Mouse (Mus musculus): ENCODE results near the gene Tyw3. TPM values are rescaled to one million over a fixed set of nuclear protein-coding genes. Genes with fewer than 3 reads are reported as not detected.

The Tyw3 gene
- polyA plus RNA-seq, 1 experiment = 2.9 TPM

- no peak for TF ChIP-seq CTCF (IDR thresholded peaks at IDR 0.05; ENCODE audit: control insufficient read depth, insufficient read depth, insufficient replicate concordance, low read depth, low read length)
- TF ChIP-seq POLR2A (IDR thresholded peaks at IDR 0.05; ENCODE audit: control insufficient read depth, low read depth, low read length) = no peak
- no peaks in the 10 kb centered on the region for H3K4me1 ChIP-seq (ENCODE audit: control insufficient read depth, insufficient read depth, low read length)
- no peaks in the 10 kb centered on the region for H3K36me3 ChIP-seq (ENCODE audit: control insufficient read depth, insufficient read depth, low read length)
Measured at GRCm38 (mm10) chr3:154546234-154546633, 50.7 kb downstream of the Tyw3 start.

GRCm38 (mm10) chr3:154540086-154540911 lies 56.6 kb downstream of the Tyw3 start:
- no peak for TF ChIP-seq POLR2A (IDR thresholded peaks at IDR 0.05; ENCODE audit: control insufficient read depth, low read depth, low read length)
- TF ChIP-seq CTCF (IDR thresholded peaks at IDR 0.05; ENCODE audit: control insufficient read depth, insufficient read depth, insufficient replicate concordance, low read depth, low read length) = no peak
- H3K27me3 ChIP-seq (ENCODE audit: control insufficient read depth, insufficient read depth, low read length) = no peaks in the 10 kb centered on the region
- H3K4me1 ChIP-seq (ENCODE audit: control insufficient read depth, insufficient read depth, low read length) = no peaks in the 10 kb centered on the region
- no peak overlapping the region for H3K4me3 ChIP-seq (ENCODE audit: control insufficient read depth, low read depth, low read length)
- no peak overlapping the region for H3K27ac ChIP-seq (ENCODE audit: control insufficient read depth, insufficient read depth, low read depth, low read length)
- no peaks in the 10 kb centered on the region for H3K36me3 ChIP-seq (ENCODE audit: control insufficient read depth, insufficient read depth, low read length)

More at GRCm38 (mm10) chr3:154546234-154546633, 50.7 kb downstream of the Tyw3 start:
- Histone ChIP-seq H3K27ac (ENCODE audit: control insufficient read depth, insufficient read depth, low read depth, low read length) (no peak overlapping the region), H3K27me3 (ENCODE audit: control insufficient read depth, insufficient read depth, low read length) (no peaks in the 10 kb centered on the region), H3K4me3 (ENCODE audit: control insufficient read depth, low read depth, low read length) (no peak overlapping the region)

- Histone ChIP-seq H3K27ac (ENCODE audit: control insufficient read depth, insufficient read depth, low read depth, low read length) (no peak overlapping the region), H3K36me3 (ENCODE audit: control insufficient read depth, insufficient read depth, low read length) (no peaks in the 10 kb centered on the region), H3K4me1 (ENCODE audit: control insufficient read depth, insufficient read depth, low read length) (no peaks in the 10 kb centered on the region), H3K4me3 (ENCODE audit: control insufficient read depth, low read depth, low read length) (no peak overlapping the region), H3K27me3 (ENCODE audit: control insufficient read depth, insufficient read depth, low read length) (no peaks in the 10 kb centered on the region)
- TF ChIP-seq POLR2A (IDR thresholded peaks at IDR 0.05; ENCODE audit: control insufficient read depth, low read depth, low read length) (no peak), CTCF (IDR thresholded peaks at IDR 0.05; ENCODE audit: control insufficient read depth, insufficient read depth, insufficient replicate concordance, low read depth, low read length) (no peak)
Measured at GRCm38 (mm10) chr3:154536134-154536533, 60.8 kb downstream of the Tyw3 start.

GRCm38 (mm10) chr3:154533246-154533645 lies 63.7 kb downstream of the Tyw3 start:
- no peak overlapping the region for H3K4me3 ChIP-seq (ENCODE audit: control insufficient read depth, low read depth, low read length)
- H3K36me3 ChIP-seq (ENCODE audit: control insufficient read depth, insufficient read depth, low read length) = no peaks in the 10 kb centered on the region

GRCm38 (mm10) chr3:154528973-154529372 lies 67.9 kb downstream of the Tyw3 start:
- Histone ChIP-seq H3K27me3 (ENCODE audit: control insufficient read depth, insufficient read depth, low read length) (no peaks in the 10 kb centered on the region), H3K4me1 (ENCODE audit: control insufficient read depth, insufficient read depth, low read length) (no peaks in the 10 kb centered on the region), H3K36me3 (ENCODE audit: control insufficient read depth, insufficient read depth, low read length) (no peaks in the 10 kb centered on the region), H3K4me3 (ENCODE audit: control insufficient read depth, low read depth, low read length) (no peak overlapping the region), H3K27ac (ENCODE audit: control insufficient read depth, insufficient read depth, low read depth, low read length) (no peak overlapping the region)
- no peak for TF ChIP-seq CTCF (IDR thresholded peaks at IDR 0.05; ENCODE audit: control insufficient read depth, insufficient read depth, insufficient replicate concordance, low read depth, low read length)

More at GRCm38 (mm10) chr3:154533246-154533645, 63.7 kb downstream of the Tyw3 start:
- H3K27ac ChIP-seq (ENCODE audit: control insufficient read depth, insufficient read depth, low read depth, low read length) = no peak overlapping the region
- H3K27me3 ChIP-seq (ENCODE audit: control insufficient read depth, insufficient read depth, low read length) = no peaks in the 10 kb centered on the region
- H3K4me1 ChIP-seq (ENCODE audit: control insufficient read depth, insufficient read depth, low read length) = no peaks in the 10 kb centered on the region
- TF ChIP-seq POLR2A (IDR thresholded peaks at IDR 0.05; ENCODE audit: control insufficient read depth, low read depth, low read length) = no peak
- no peak for TF ChIP-seq CTCF (IDR thresholded peaks at IDR 0.05; ENCODE audit: control insufficient read depth, insufficient read depth, insufficient replicate concordance, low read depth, low read length)

- Histone ChIP-seq H3K4me1 (ENCODE audit: control insufficient read depth, insufficient read depth, low read length) (no peaks in the 10 kb centered on the region), H3K27ac (ENCODE audit: control insufficient read depth, insufficient read depth, low read depth, low read length) (no peak overlapping the region), H3K4me3 (ENCODE audit: control insufficient read depth, low read depth, low read length) (no peak overlapping the region), H3K27me3 (ENCODE audit: control insufficient read depth, insufficient read depth, low read length) (no peaks in the 10 kb centered on the region), H3K36me3 (ENCODE audit: control insufficient read depth, insufficient read depth, low read length) (no peaks in the 10 kb centered on the region)
- TF ChIP-seq POLR2A (IDR thresholded peaks at IDR 0.05; ENCODE audit: control insufficient read depth, low read depth, low read length) (no peak), CTCF (IDR thresholded peaks at IDR 0.05; ENCODE audit: control insufficient read depth, insufficient read depth, insufficient replicate concordance, low read depth, low read length) (no peak)
Measured at GRCm38 (mm10) chr3:154526610-154527009, 70.3 kb downstream of the Tyw3 start.

Other genes starting within 250 kb of the Tyw3 start
- 4.0 and 4.2 TPM in 2 replicates for gene Cryz, start 393 bp downstream of the Tyw3 start, polyA plus RNA-seq (2012; rRNA removed)
- 124 and 147 TPM in 2 replicates for gene Erich3, start 66.8 kb upstream of the Tyw3 start, polyA plus RNA-seq (2012; rRNA removed)